Mouse (Mus musculus) kidney, postnatal 0 days (tissue): Measurements from ENCODE around the gene Myocos. TPM values are rescaled to one million over a fixed set of nuclear protein-coding genes. Genes with fewer than 3 reads are reported as not detected.

Experiments used
- ATAC-seq: fragments of 200-750 bp; cut with Nextera tagmentation; replicated peaks from 2 replicates; pipeline ENCODE4 v1.8.0; 2017; ENCODE audit warnings: low read depth, moderate number of reproducible peaks, moderate TSS enrichment, moderate library complexity; ENCODE audit not compliant: low FRiP score
- DNase-seq: peaks from one replicate; pipeline ENCODE4 v3.0.0-alpha.2; 2016; ENCODE audit warnings: low spot score
- H3K27ac ChIP-seq: fragments of 300-500 bp; sonication (generic); 2 replicates; pipeline ENCODE4 v1.5.1; 2014; ENCODE audit warnings: mild to moderate bottlenecking
- H3K27me3 ChIP-seq: fragments of 300-500 bp; sonication (generic); 2 replicates; pipeline ENCODE4 v1.6.1; 2014; ENCODE audit warnings: low read length, mixed read lengths; ENCODE audit not compliant: insufficient read depth
- H3K36me3 ChIP-seq: fragments of 300-500 bp; sonication (generic); 2 replicates; pipeline ENCODE4 v1.6.1; 2014; ENCODE audit warnings: low read length, mixed read lengths; ENCODE audit not compliant: insufficient read depth
- H3K4me1 ChIP-seq: fragments of 300-500 bp; sonication (generic); replicated peaks from 2 replicates; pipeline ENCODE4 v1.6.1; 2014; ENCODE audit warnings: antibody characterized with exemption, low read length, mixed read lengths; ENCODE audit not compliant: insufficient read depth
- H3K4me2 ChIP-seq: fragments of 300-500 bp; sonication (generic); 2 replicates; pipeline ENCODE4 v1.6.1; 2014; ENCODE audit warnings: mild to moderate bottlenecking, low read length, moderate library complexity, mixed read lengths
- H3K4me3 ChIP-seq: fragments of 300-500 bp; sonication (generic); replicated peaks from 2 replicates; pipeline ENCODE4 v1.5.1; 2014; ENCODE audit warnings: low read depth, low read length
- H3K9ac ChIP-seq: fragments of 300-500 bp; sonication (generic); 2 replicates; pipeline ENCODE4 v1.6.1; 2014; ENCODE audit warnings: low read depth, low read length
- H3K9me3 ChIP-seq: fragments of 300-500 bp; sonication (generic); replicated peaks from 2 replicates; pipeline ENCODE4 v1.6.1; 2016; ENCODE audit warnings: low read length, inconsistent platforms, mixed read lengths
- CTCF ChIP-seq: IDR thresholded peaks from 2 replicates; pipeline ENCODE4 v1.5.1; 2016; ENCODE audit warnings: antibody characterized with exemption, low read depth, mild to moderate bottlenecking, moderate library complexity
- WGBS: fragments of 180-500 bp; shearing (Covaris S2); extraction: QIAGEN DNeasy Blood & Tissue Kit; methylation state at CpG from one replicate; pipeline ENCODE4 v1.1.7; 2014; 5-methylcytosine and 5-hydroxymethylcytosine counted together
- microRNA-seq: library from miRNA; unstranded; fragments of <30 nt; microRNA quantifications from one replicate; pipeline ENCODE4, GENCODE M21; 2016
- polyA plus RNA-seq: library from polyadenylated mRNA; unstranded; fragments of >200 nt; fragmentation: Nextera tagmentation; extraction: Ambion mirVana; gene quantifications from 2 replicates; pipeline ENCODE4 v1.2.1, GENCODE M21; 2015

Myocos gene
- polyA plus RNA-seq, 1 experiment from 2014 or later = not detected

DNA sequence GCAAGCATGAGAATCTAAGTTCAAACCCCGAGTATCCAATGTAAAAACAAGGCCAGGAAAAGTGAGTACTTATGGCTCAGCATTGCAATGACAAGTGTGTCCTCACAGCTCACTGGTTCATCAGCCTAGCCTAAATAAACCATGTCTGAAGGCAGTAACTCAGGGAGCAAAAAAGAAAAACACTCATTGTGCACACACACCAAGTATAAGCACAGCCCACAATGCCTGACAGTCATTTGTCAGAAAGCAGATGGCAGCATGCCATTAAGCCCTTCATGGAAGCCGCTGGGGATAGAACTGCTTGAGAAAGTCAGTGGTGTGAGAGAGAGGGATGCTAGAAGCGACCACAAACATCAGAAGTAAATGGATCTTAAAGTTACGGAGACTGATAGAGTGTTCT is 56.7 kb downstream of the Myocos start:
- Histone ChIP-seq H3K9ac (no peak overlapping the region), H3K9me3 (no peaks in the 10 kb centered on the region), H3K36me3 (peaks cover 16% of the 10 kb centered on the region; the same call in 1 of the 2 replicates), H3K4me2 (no peak overlapping the region), H3K27me3 (no peaks in the 10 kb centered on the region), H3K4me3 (no peak overlapping the region), H3K27ac (no peak overlapping the region), H3K4me1 (no peaks in the 10 kb centered on the region)
- 77% methylated on average over 4 of the region's 4 CpGs for WGBS
- ATAC-seq (no peak), DNase-seq (no peak)
- TF ChIP-seq CTCF = no peak

DNA sequence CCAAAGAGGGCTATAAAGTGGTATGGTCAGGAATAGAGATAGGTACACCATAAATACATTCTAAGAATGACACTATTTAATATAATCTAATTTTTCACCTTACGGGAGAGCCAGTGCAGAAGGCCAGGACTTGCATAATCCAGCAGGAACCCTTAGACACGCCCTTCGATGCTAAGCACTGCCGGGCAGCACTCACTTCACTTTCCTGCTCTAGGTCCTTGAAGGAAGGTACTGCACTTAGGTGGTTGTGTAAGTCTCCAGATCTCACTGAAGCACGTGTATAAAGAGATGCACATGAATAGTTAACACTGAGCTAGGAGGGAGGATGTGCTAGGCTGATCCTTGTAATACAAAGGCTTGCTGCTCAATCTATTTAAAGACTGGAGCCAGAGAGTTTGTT is 58.4 kb downstream of the Myocos start:
- DNase-seq = no peak

DNA sequence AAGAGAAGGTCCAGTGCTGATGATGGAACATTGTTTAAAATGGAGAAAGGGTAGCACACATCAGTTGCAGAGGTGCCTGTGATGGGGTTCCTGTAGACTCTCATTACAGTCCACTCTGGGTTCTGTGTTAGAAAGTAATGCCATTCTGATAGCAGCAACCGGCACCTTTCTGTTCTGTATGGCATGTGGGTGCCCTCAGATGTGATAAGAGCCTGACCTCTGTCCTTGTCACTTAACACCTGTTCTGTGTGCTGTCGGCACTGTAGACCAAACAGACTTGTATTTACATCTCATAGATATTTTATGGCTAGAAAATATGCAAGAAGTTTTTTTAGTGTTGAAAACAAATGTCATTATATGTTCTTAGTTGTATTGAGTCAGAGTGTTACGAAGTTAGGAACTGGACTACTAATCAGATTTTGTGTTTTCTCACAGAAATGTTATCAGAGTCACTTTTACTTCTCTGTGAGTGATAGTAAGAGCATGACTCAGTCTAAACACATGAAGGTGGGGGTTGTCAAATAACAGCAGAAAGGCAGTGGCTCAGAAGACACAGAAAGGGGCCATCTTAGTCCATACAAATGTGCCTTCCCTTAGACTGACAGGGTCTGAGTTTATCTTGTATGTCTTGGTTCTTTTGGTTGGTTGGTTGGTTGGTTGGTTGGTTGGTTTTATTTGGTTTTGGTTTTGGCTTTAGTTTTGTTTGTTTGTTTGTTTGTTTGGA is 60.5 kb downstream of the Myocos start:
- WGBS = 83% methylated on average over 3 of the region's 3 CpGs
- Histone ChIP-seq H3K9me3 (no peaks in the 10 kb centered on the region), H3K27me3 (no peaks in the 10 kb centered on the region), H3K4me3 (no peak overlapping the region), H3K4me2 (no peak overlapping the region), H3K27ac (no peak overlapping the region), H3K4me1 (no peaks in the 10 kb centered on the region), H3K9ac (no peak overlapping the region), H3K36me3 (peaks cover 16% of the 10 kb centered on the region; the same call in 1 of the 2 replicates)
- DNase-seq (no peak), ATAC-seq (no peak)
- no peak for TF ChIP-seq CTCF

More for the DNA sequence above, 58.4 kb downstream of the Myocos start:
- no peak overlapping the region for H3K4me3 ChIP-seq
- H3K36me3 ChIP-seq = peaks cover 16% of the 10 kb centered on the region; the same call in 1 of the 2 replicates
- no peaks in the 10 kb centered on the region for H3K4me1 ChIP-seq
- H3K27me3 ChIP-seq = no peaks in the 10 kb centered on the region
- ATAC-seq = no peak
- 88% methylated on average over 5 of the region's 5 CpGs for WGBS
- no peak for TF ChIP-seq CTCF
- no peaks in the 10 kb centered on the region for H3K9me3 ChIP-seq
- no peak overlapping the region for H3K27ac ChIP-seq
- H3K9ac ChIP-seq = no peak overlapping the region
- H3K4me2 ChIP-seq = no peak overlapping the region

Small RNA genes lying within 50 kb of the gene (microRNA-seq; reads per million reads assigned to microRNA genes)
- not detected for gene Gm27616

Other genes with a start within 250 kb of the Myocos start
- 8.3 and 9.6 TPM in 2 replicates for gene Dnm3, start 180.2 kb downstream of the Myocos start, polyA plus RNA-seq
- 16.3 and 19.0 TPM in 2 replicates for gene Mettl13, start 109.7 kb downstream of the Myocos start, polyA plus RNA-seq
- gene Vamp4, start 87.7 kb downstream of the Myocos start, polyA plus RNA-seq = 53.6 and 56.5 TPM in 2 replicates
- gene Myoc, start 19.1 kb downstream of the Myocos start, polyA plus RNA-seq = 0.17 TPM in 1 of 2 replicates, not detected in the other
- gene Prrc2c, start 82.3 kb upstream of the Myocos start, polyA plus RNA-seq = 107 and 131 TPM in 2 replicates
- gene Fmo4, start 155.8 kb upstream of the Myocos start, polyA plus RNA-seq = 2.2 and 2.3 TPM in 2 replicates
- 82.2 and 82.5 TPM in 2 replicates for gene Fmo1, start 208.4 kb upstream of the Myocos start, polyA plus RNA-seq
- gene Fmo2, start 240.5 kb upstream of the Myocos start, polyA plus RNA-seq = 30.3 and 31.8 TPM in 2 replicates